14 mouse cellular contexts compared by ENCODE assay signal in the genomic region with DNA sequence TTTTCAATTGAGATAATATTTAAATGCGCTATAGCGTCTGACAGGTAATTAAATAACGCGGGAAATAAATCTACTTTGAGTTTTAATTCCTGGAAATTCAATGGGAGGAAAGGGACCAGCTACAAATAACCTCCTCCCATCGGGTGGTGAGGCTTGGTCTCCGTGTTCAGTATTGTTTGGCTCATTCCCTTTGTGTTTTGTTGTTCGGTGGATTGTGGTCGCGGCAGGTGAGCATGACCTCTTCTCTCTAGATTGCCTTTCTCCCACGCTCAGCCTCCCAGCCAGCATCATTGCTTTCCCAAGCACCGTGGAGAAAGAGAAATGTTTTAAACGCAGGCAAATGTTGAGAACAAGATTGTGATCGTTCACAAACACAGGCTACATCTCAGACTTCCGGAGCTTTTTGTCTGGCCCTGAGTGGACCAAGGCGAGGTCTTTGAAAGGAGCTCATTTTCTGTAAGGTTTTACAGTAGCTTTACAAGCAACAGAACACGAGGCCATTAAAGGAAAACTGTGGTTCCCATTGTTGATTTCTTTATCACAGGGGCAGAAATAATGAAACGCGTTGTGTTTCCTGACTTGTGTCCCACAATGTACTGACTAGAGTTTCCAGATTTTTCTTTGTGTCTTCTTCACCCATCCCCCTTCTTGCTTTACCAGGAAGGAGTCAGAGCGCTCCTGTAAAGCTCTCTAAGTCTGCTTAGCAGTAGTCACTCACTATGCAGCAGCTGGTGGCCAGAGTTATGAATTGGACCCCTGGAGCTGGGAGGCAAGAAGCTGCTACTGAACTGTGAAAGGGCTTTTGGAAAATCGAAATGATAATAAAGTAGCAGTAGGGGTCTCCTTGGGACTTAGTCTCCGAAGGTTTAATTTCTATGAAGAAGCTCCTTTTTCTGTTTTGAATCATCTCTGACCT.
DNase-seq lines count a peak whose midpoint lies in the region; ATAC-seq and TF ChIP-seq lines count a peak whose summit lies in the region.
"Had no signal": no experiment of that assay in that cellular context is flagged by ENCODE, and none has a peak within 500 bp of the region (broad histone marks: within the 10 kb centered on the region; RNA-seq: fewer than 3 reads in every experiment).

No protein-coding gene starts in this region.

- no peaks in the 10 kb centered on the region for H3K9me3 ChIP-seq in forebrain, embryonic 12.5 days
- H3K9me3 ChIP-seq in forebrain, postnatal 0 days (ENCODE audit: low read length) = no peaks in the 10 kb centered on the region
- no peaks in the 10 kb centered on the region for H3K9me3 ChIP-seq in ES-E14 (ENCODE audit: control insufficient read depth, insufficient read depth, low read depth, low read length)
- H3K9me3 ChIP-seq in forebrain, embryonic 14.5 days (replicated peaks; ENCODE audit: control insufficient read depth, low read length) = no peaks in the 10 kb centered on the region
- H3K9me3 ChIP-seq in midbrain, embryonic 13.5 days = no peaks in the 10 kb centered on the region
- H3K9me3 ChIP-seq in liver, embryonic 11.5 days (ENCODE audit: control insufficient read depth, low read length) = no peaks in the 10 kb centered on the region
- H3K9me3 ChIP-seq: embryonic facial prominence, embryonic 12.5 days; intestine, embryonic 15.5 days; limb, embryonic 12.5 days had no signal

- H3K4me3 ChIP-seq in forebrain, embryonic 12.5 days (replicated peaks) = no peak overlapping the region
- H3K4me3 ChIP-seq in forebrain, postnatal 0 days (ENCODE audit: low read depth, low read length) = no peak overlapping the region
- no peak overlapping the region for H3K4me3 ChIP-seq in ES-E14 (ENCODE audit: insufficient read depth in 1 of 2, low read depth in 1 of 2, low read length in 2 of 2, poor library complexity in 1 of 2, severe bottlenecking in 1 of 2)
- H3K4me3 ChIP-seq in forebrain, embryonic 14.5 days (ENCODE audit: low read depth, low read length) = no peak overlapping the region
- H3K4me3 ChIP-seq in midbrain, embryonic 13.5 days (replicated peaks) = no peak overlapping the region
- no peak overlapping the region for H3K4me3 ChIP-seq in liver, embryonic 11.5 days (ENCODE audit: low read depth, low read length)
- H3K4me3 ChIP-seq: embryonic facial prominence, embryonic 12.5 days; intestine, embryonic 15.5 days; limb, embryonic 12.5 days had no signal

- no peak overlapping the region for H3K27ac ChIP-seq in forebrain, embryonic 12.5 days
- H3K27ac ChIP-seq in forebrain, postnatal 0 days (ENCODE audit: low read depth, low read length) = no peak overlapping the region
- no peak overlapping the region for H3K27ac ChIP-seq in ES-E14 (ENCODE audit: insufficient read depth, low read depth, low read length, poor library complexity, severe bottlenecking)
- H3K27ac ChIP-seq in forebrain, embryonic 14.5 days (ENCODE audit: low read depth, low read length) = no peak overlapping the region
- H3K27ac ChIP-seq in midbrain, embryonic 13.5 days = no peak overlapping the region
- no peak overlapping the region for H3K27ac ChIP-seq in liver, embryonic 11.5 days (ENCODE audit: low read depth, low read length)
- H3K27ac ChIP-seq: embryonic facial prominence, embryonic 12.5 days; intestine, embryonic 15.5 days; limb, embryonic 12.5 days had no signal

- 0 out of 2 replicates have a peak, but pooled peaks cover 2% of the 10 kb centered on the region for H3K4me1 ChIP-seq in forebrain, embryonic 12.5 days
- no peaks in the 10 kb centered on the region for H3K4me1 ChIP-seq in forebrain, postnatal 0 days (ENCODE audit: insufficient read depth)
- H3K4me1 ChIP-seq in ES-E14 (ENCODE audit: control insufficient read depth in 2 of 2, insufficient read depth in 2 of 2, low read length in 2 of 2, poor library complexity in 1 of 2) = peaks cover 0 to 5% of the 10 kb centered on the region in 2 experiments; a peak in 1 of 4 replicates
- H3K4me1 ChIP-seq in forebrain, embryonic 14.5 days (ENCODE audit: control insufficient read depth, insufficient read depth, low read length) = no peaks in the 10 kb centered on the region
- H3K4me1 ChIP-seq in midbrain, embryonic 13.5 days (replicated peaks) = peaks cover 8% of the 10 kb centered on the region; the same call in 1 of the 2 replicates
- H3K4me1 ChIP-seq in liver, embryonic 11.5 days (replicated peaks; ENCODE audit: control insufficient read depth, insufficient read depth, low read length) = no peaks in the 10 kb centered on the region
- H3K4me1 ChIP-seq: embryonic facial prominence, embryonic 12.5 days; intestine, embryonic 15.5 days had no signal

- no peak overlapping the region for H3K9ac ChIP-seq in forebrain, embryonic 12.5 days
- no peak overlapping the region for H3K9ac ChIP-seq in forebrain, postnatal 0 days
- no peak overlapping the region for H3K9ac ChIP-seq in ES-E14 (ENCODE audit: insufficient read depth, low read depth, low read length, poor library complexity, severe bottlenecking)
- no peak overlapping the region for H3K9ac ChIP-seq in forebrain, embryonic 14.5 days (ENCODE audit: low read length)
- no peak overlapping the region for H3K9ac ChIP-seq in midbrain, embryonic 13.5 days (replicated peaks)
- H3K9ac ChIP-seq in liver, embryonic 11.5 days (ENCODE audit: low read depth, low read length) = no peak overlapping the region
- H3K9ac ChIP-seq: embryonic facial prominence, embryonic 12.5 days; intestine, embryonic 15.5 days; limb, embryonic 12.5 days had no signal

- no peak for DNase-seq in forebrain, postnatal 0 days
- DNase-seq in ES-E14 (ENCODE audit: low read depth, low spot score) = peak; percentile 53
- peak; percentile 22 for DNase-seq in forebrain, embryonic 14.5 days (ENCODE audit: low spot score)
- no peak for DNase-seq in frontal cortex, postnatal 14 days (ENCODE audit: low spot score in 2 of 2)
- DNase-seq in liver, embryonic 11.5 days (ENCODE audit: low spot score) = no peak
- DNase-seq in layer of hippocampus, postnatal 14 days (ENCODE audit: low spot score in 2 of 2) = no peak
- DNase-seq: cerebellum, adult 9-10 months; lung, adult 18-20 months; thymus, postnatal 36 days had no signal

- ATAC-seq in forebrain, embryonic 12.5 days (ENCODE audit: low FRiP score) = peak; percentile 46; the same call in 1 of the 2 replicates
- ATAC-seq in forebrain, postnatal 0 days = no peak
- no peak for ATAC-seq in forebrain, embryonic 14.5 days
- peak; percentile 65 for ATAC-seq in midbrain, embryonic 13.5 days
- no peak for ATAC-seq in liver, embryonic 11.5 days (replicated peaks; ENCODE audit: low FRiP score)
- ATAC-seq: intestine, embryonic 15.5 days had no signal

- in situ Hi-C loops in ES-E14 (cut with MboI; ENCODE audit: low sequenced_read_pairs in 2 of 2, unreplicated experiment in 2 of 2) = no loop called here

- 44% methylated on average over 21 of the region's 21 CpGs for WGBS in forebrain, embryonic 12.5 days
- WGBS in forebrain, postnatal 0 days = 39% methylated on average over 21 of the region's 21 CpGs
- WGBS in forebrain, embryonic 14.5 days = 43% methylated on average over 21 of the region's 21 CpGs
- WGBS in midbrain, embryonic 13.5 days = 28% methylated on average over 21 of the region's 21 CpGs
- 72% methylated on average over 21 of the region's 21 CpGs for whole genome bisulfite sequencing in liver, embryonic 11.5 days

- H3K36me3 ChIP-seq in forebrain, embryonic 12.5 days (replicated peaks) = no peaks in the 10 kb centered on the region
- no peaks in the 10 kb centered on the region for H3K36me3 ChIP-seq in forebrain, postnatal 0 days (ENCODE audit: insufficient read depth)
- no peaks in the 10 kb centered on the region for H3K36me3 ChIP-seq in ES-E14 (ENCODE audit: control insufficient read depth, insufficient read depth, low read length, poor library complexity, severe bottlenecking)
- H3K36me3 ChIP-seq in forebrain, embryonic 14.5 days (ENCODE audit: control insufficient read depth, insufficient read depth, low read length) = no peaks in the 10 kb centered on the region
- H3K36me3 ChIP-seq in midbrain, embryonic 13.5 days = no peaks in the 10 kb centered on the region
- H3K36me3 ChIP-seq in liver, embryonic 11.5 days (ENCODE audit: control insufficient read depth, insufficient read depth, low read length) = no peaks in the 10 kb centered on the region
- H3K36me3 ChIP-seq: embryonic facial prominence, embryonic 12.5 days; intestine, embryonic 15.5 days; limb, embryonic 12.5 days had no signal

- H3K4me2 ChIP-seq in forebrain, embryonic 12.5 days = no peak overlapping the region
- H3K4me2 ChIP-seq in forebrain, postnatal 0 days (ENCODE audit: low read depth) = no peak overlapping the region
- H3K4me2 ChIP-seq in forebrain, embryonic 14.5 days (ENCODE audit: low read length) = no peak overlapping the region
- no peak overlapping the region; the same call in 1 of the 2 replicates for H3K4me2 ChIP-seq in midbrain, embryonic 13.5 days (replicated peaks)
- no peak overlapping the region for H3K4me2 ChIP-seq in liver, embryonic 11.5 days
- H3K4me2 ChIP-seq: embryonic facial prominence, embryonic 12.5 days; intestine, embryonic 15.5 days; limb, embryonic 12.5 days had no signal

- TF ChIP-seq CTCF in forebrain, postnatal 0 days (IDR thresholded peaks at IDR 0.05; ENCODE audit: low read depth) = no peak

- H3K27me3 ChIP-seq in forebrain, embryonic 12.5 days = no peaks in the 10 kb centered on the region
- no peaks in the 10 kb centered on the region for H3K27me3 ChIP-seq in forebrain, postnatal 0 days (ENCODE audit: insufficient read depth, low read length)
- H3K27me3 ChIP-seq in forebrain, embryonic 14.5 days (replicated peaks; ENCODE audit: control insufficient read depth, insufficient read depth, low read length) = no peaks in the 10 kb centered on the region
- H3K27me3 ChIP-seq in midbrain, embryonic 13.5 days = no peaks in the 10 kb centered on the region
- H3K27me3 ChIP-seq in liver, embryonic 11.5 days (replicated peaks; ENCODE audit: control insufficient read depth, insufficient read depth, low read length) = no peaks in the 10 kb centered on the region
- H3K27me3 ChIP-seq: embryonic facial prominence, embryonic 12.5 days; intestine, embryonic 15.5 days; limb, embryonic 12.5 days had no signal

TF ChIP-seq in ES-E14, 5 proteins besides CTCF, POLR2A, EP300 and RAD21:
- no peak for TF ChIP-seq MAFK (IDR thresholded peaks at IDR 0.05; ENCODE audit: insufficient read depth, low read depth, low read length)
- peak; percentile 51; the same call in 1 of the 2 replicates for TF ChIP-seq CHD2 (IDR thresholded peaks at IDR 0.05; ENCODE audit: low read depth, low read length)

Comparison
In these comparisons a context has a peak if more than half of its experiments do, and no peak if none do; other contexts are left out.
1. ATAC-seq: peak in forebrain, embryonic 12.5 days (single experiment) and midbrain, embryonic 13.5 days (single experiment); none in forebrain, postnatal 0 days (single experiment), forebrain, embryonic 14.5 days (single experiment) and liver, embryonic 11.5 days (single experiment).
2. DNase-seq: peak in ES-E14 (single experiment) and forebrain, embryonic 14.5 days (single experiment); none in forebrain, postnatal 0 days (single experiment), frontal cortex, postnatal 14 days (0 of 2), liver, embryonic 11.5 days (single experiment) and layer of hippocampus, postnatal 14 days (0 of 2).